ENCODE assay signal across 22 mouse cellular contexts in the genomic region with DNA sequence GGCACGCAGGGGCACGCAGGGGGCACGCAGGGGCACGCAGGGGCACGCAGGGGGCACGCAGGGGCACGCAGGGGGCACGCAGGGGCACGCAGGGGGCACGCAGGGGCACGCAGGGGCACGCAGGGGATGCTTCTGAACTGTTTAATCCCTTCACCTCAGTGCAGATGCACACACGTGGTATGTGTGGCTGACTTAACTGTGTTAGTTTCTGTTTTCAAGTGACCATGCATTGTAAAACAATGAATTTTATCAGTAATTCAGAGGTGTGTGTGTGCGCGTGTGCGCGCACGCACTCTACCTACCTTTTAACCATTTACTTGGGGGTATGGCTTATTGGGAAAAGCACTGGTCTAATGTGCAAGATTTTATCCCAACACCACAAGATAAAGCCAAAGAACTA.
A peak's percentile ranks its signal among the peaks of the same experiment; 100 is the strongest.
DNase-seq lines count a peak whose midpoint lies in the region; ATAC-seq and TF ChIP-seq lines count a peak whose summit lies in the region.
"Had no signal": no experiment of that assay in that cellular context is flagged by ENCODE, and none has a peak within 500 bp of the region (broad histone marks: within the 10 kb centered on the region; RNA-seq: fewer than 3 reads in every experiment).

No protein-coding gene starts in this region.

- H3K9me3 ChIP-seq in ES-Bruce4 (replicated peaks; ENCODE audit: control insufficient read depth, insufficient read depth, low read length, poor library complexity, severe bottlenecking) = peaks cover 7% of the 10 kb centered on the region
- no peaks in the 10 kb centered on the region for H3K9me3 ChIP-seq in embryonic facial prominence, embryonic 13.5 days
- no peaks in the 10 kb centered on the region for H3K9me3 ChIP-seq in limb, embryonic 10.5 days (replicated peaks)
- H3K9me3 ChIP-seq in forebrain, embryonic 12.5 days = no peaks in the 10 kb centered on the region
- H3K9me3 ChIP-seq: heart, embryonic 15.5 days; hindbrain, embryonic 13.5 days had no signal

- H3K36me3 ChIP-seq in ES-Bruce4 (ENCODE audit: control insufficient read depth, insufficient read depth, low read length, poor library complexity, severe bottlenecking) = no peaks in the 10 kb centered on the region
- H3K36me3 ChIP-seq in embryonic facial prominence, embryonic 13.5 days = no peaks in the 10 kb centered on the region
- no peaks in the 10 kb centered on the region for H3K36me3 ChIP-seq in limb, embryonic 10.5 days
- no peaks in the 10 kb centered on the region for H3K36me3 ChIP-seq in forebrain, embryonic 12.5 days (replicated peaks)
- H3K36me3 ChIP-seq: heart, embryonic 15.5 days; hindbrain, embryonic 13.5 days had no signal

- no peak overlapping the region for H3K9ac ChIP-seq in ES-Bruce4 (ENCODE audit: low read depth, poor library complexity, severe bottlenecking)
- H3K9ac ChIP-seq in embryonic facial prominence, embryonic 13.5 days = no peak overlapping the region
- H3K9ac ChIP-seq in forebrain, embryonic 12.5 days = no peak overlapping the region
- H3K9ac ChIP-seq: forebrain, postnatal 0 days; heart, embryonic 15.5 days; hindbrain, embryonic 13.5 days had no signal

- 62% methylated on average over 18 of the region's 18 CpGs for WGBS in embryonic facial prominence, embryonic 13.5 days
- 80% methylated on average over 18 of the region's 18 CpGs for WGBS in limb, embryonic 10.5 days
- WGBS in forebrain, embryonic 12.5 days = 86% methylated on average over 18 of the region's 18 CpGs

- no peak for TF ChIP-seq EP300 in ES-Bruce4 (IDR thresholded peaks at IDR 0.05; ENCODE audit: insufficient read depth, low read depth, low read length)

- DNase-seq in heart, adult 11 months = peak; percentile 15
- DNase-seq in heart, adult 9 months (ENCODE audit: low spot score in 2 of 2) = no peak
- no peak for DNase-seq in limb, embryonic 10.5 days (ENCODE audit: low spot score)
- no peak for DNase-seq in right cerebral cortex, postnatal 36 days (ENCODE audit: low spot score in 2 of 2)
- DNase-seq in kidney, adult 9 months = no peak
- DNase-seq: adrenal gland, adult 2 months; adrenal gland, postnatal 25 days; B cell, adult 2 months; cerebellum, adult 18-20 months; cerebellum, adult 9-11 months; cerebellum, postnatal 36 days; forebrain, postnatal 0 days; gastrocnemius, postnatal 14 days; heart, postnatal 14 days had no signal

- H3K4me2 ChIP-seq in embryonic facial prominence, embryonic 13.5 days = peak overlapping the region; percentile 11; the same call in 1 of the 2 replicates
- H3K4me2 ChIP-seq in forebrain, embryonic 12.5 days = no peak overlapping the region
- H3K4me2 ChIP-seq: heart, embryonic 11.5 days; heart, embryonic 15.5 days; hindbrain, embryonic 13.5 days had no signal

- H3K4me3 ChIP-seq in ES-Bruce4 (ENCODE audit: low read depth, low read length) = no peak overlapping the region
- H3K4me3 ChIP-seq in embryonic facial prominence, embryonic 13.5 days = no peak overlapping the region
- H3K4me3 ChIP-seq in limb, embryonic 10.5 days = no peak overlapping the region
- H3K4me3 ChIP-seq in forebrain, embryonic 12.5 days (replicated peaks) = no peak overlapping the region
- H3K4me3 ChIP-seq: heart, embryonic 15.5 days; hindbrain, embryonic 13.5 days had no signal

- no peak for TF ChIP-seq POLR2A in ES-Bruce4 (IDR thresholded peaks at IDR 0.05; ENCODE audit: insufficient read depth, low read length)

- H3K27ac ChIP-seq in ES-Bruce4 (ENCODE audit: insufficient read depth, low read length) = peak overlapping the region; percentile 50
- H3K27ac ChIP-seq in embryonic facial prominence, embryonic 13.5 days = peak overlapping the region; percentile 48; the same call in 1 of the 2 replicates
- peak overlapping the region; percentile 67 for H3K27ac ChIP-seq in limb, embryonic 10.5 days
- no peak overlapping the region for H3K27ac ChIP-seq in forebrain, embryonic 12.5 days
- H3K27ac ChIP-seq: heart, embryonic 15.5 days; hindbrain, embryonic 13.5 days; hindbrain, postnatal 0 days had no signal

- no peaks in the 10 kb centered on the region; the same call in 1 of the 2 replicates for H3K27me3 ChIP-seq in ES-Bruce4 (ENCODE audit: control insufficient read depth, insufficient read depth, low read length, poor library complexity, severe bottlenecking)
- no peaks in the 10 kb centered on the region for H3K27me3 ChIP-seq in embryonic facial prominence, embryonic 13.5 days
- no peaks in the 10 kb centered on the region for H3K27me3 ChIP-seq in limb, embryonic 10.5 days (ENCODE audit: low read depth, poor library complexity, severe bottlenecking)
- no peaks in the 10 kb centered on the region for H3K27me3 ChIP-seq in forebrain, embryonic 12.5 days
- H3K27me3 ChIP-seq: heart, embryonic 15.5 days; hindbrain, embryonic 13.5 days had no signal

- no peak for TF ChIP-seq CTCF in ES-Bruce4 (IDR thresholded peaks at IDR 0.05; ENCODE audit: low read depth, low read length)

- ATAC-seq in embryonic facial prominence, embryonic 13.5 days (ENCODE audit: insufficient number of reproducible peaks, insufficient read depth, low FRiP score, low TSS enrichment, low read depth) = no peak
- no peak for ATAC-seq in forebrain, embryonic 12.5 days (ENCODE audit: low FRiP score)
- ATAC-seq: CD4-positive, CD25-positive, alpha-beta regulatory T cell, adult 4 months; forebrain, postnatal 0 days; hindbrain, postnatal 0 days had no signal

- H3K4me1 ChIP-seq in ES-Bruce4 (ENCODE audit: control insufficient read depth, insufficient read depth, low read length) = no peaks in the 10 kb centered on the region
- peaks cover 24% of the 10 kb centered on the region for H3K4me1 ChIP-seq in embryonic facial prominence, embryonic 13.5 days
- H3K4me1 ChIP-seq in limb, embryonic 10.5 days = peaks cover 14% of the 10 kb centered on the region
- H3K4me1 ChIP-seq in forebrain, embryonic 12.5 days = no peaks in the 10 kb centered on the region
- H3K4me1 ChIP-seq: heart, embryonic 15.5 days; hindbrain, embryonic 13.5 days had no signal
